Mouse (Mus musculus): ENCODE data around the gene Dtx1. TPM values are rescaled to one million over a fixed set of nuclear protein-coding genes. Genes with fewer than 3 reads are reported as not detected.

The Dtx1 gene
- polyA plus RNA-seq, 1 experiment from 2014 or later, result 27.5 TPM

DNA sequence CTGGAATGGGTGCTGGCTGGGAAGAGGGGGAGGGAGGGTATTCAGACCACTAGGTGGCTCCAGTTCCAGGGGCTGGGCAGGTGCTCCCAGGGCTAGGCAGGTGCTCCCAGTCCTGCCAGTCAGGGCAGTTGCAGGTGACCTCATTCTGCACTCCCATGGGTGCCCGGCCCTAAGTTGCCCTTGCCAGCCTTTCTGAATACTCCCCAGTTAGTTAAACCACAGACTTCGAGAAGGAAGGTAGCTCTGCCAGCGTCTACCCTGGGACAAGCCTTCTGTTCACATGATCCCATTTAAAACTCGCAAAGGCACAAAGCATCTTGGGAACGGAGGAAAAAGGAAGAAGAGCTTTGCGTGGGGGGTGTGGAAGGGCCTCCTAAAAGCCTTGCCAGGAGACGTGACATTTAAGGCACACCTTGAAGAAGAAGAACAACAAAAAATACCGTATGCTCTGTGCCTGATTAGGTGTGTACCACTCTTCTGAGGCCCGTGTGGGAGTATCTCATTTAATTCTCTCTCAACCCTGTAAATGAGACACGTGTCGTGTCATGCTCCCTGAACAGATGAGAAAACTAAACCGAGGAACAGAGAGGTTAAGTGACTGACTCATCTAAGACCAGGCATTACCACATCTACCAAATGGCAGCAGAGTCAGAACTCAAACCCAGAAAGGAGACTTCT lies 63.8 kb downstream of the Dtx1 start:
- H3K36me3 ChIP-seq (ENCODE audit: control insufficient read depth, insufficient read depth, low read length), result no peaks in the 10 kb centered on the region
- H3K9ac ChIP-seq (ENCODE audit: low read length), result no peak overlapping the region
- H3K9me3 ChIP-seq (replicated peaks; ENCODE audit: control insufficient read depth, low read length), result no peaks in the 10 kb centered on the region
- no peak overlapping the region for H3K4me2 ChIP-seq (ENCODE audit: low read length)
- WGBS, result 36% methylated on average over 12 of the region's 12 CpGs
- DNase-seq (ENCODE audit: low spot score) (no peak), ATAC-seq (no peak)
- peaks cover 13% of the 10 kb centered on the region; the same call in 1 of the 2 replicates for H3K4me1 ChIP-seq (ENCODE audit: control insufficient read depth, insufficient read depth, low read length)
- no peak overlapping the region for H3K4me3 ChIP-seq (ENCODE audit: low read depth, low read length)
- H3K27ac ChIP-seq (ENCODE audit: low read depth, low read length), result no peak overlapping the region
- peaks cover 19% of the 10 kb centered on the region for H3K27me3 ChIP-seq (replicated peaks; ENCODE audit: control insufficient read depth, insufficient read depth, low read length)

DNA sequence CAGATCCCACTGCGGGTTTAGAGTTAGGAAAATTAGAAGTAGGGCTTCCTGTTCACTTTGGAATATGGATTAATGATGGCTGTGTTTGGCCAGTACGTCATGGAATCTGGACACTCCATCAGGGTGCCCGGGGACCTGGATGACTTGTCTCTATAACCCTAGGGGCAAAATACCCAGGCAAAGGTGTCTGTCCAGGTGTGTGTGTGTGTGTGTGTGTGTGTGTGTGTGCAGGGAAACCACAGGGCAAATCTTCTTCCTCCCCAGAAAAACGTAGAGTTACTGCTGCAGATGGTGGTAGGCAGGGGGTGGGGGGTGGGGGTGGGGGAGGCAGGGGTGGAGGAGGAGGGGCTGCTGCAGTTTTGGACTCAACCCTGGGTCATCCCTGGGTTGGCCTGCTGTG lies 64.4 kb downstream of the Dtx1 start:
- Histone ChIP-seq H3K9ac (ENCODE audit: low read length) (no peak overlapping the region), H3K27me3 (replicated peaks; ENCODE audit: control insufficient read depth, insufficient read depth, low read length) (peaks cover 19% of the 10 kb centered on the region), H3K27ac (ENCODE audit: low read depth, low read length) (no peak overlapping the region), H3K4me2 (ENCODE audit: low read length) (no peak overlapping the region), H3K4me1 (ENCODE audit: control insufficient read depth, insufficient read depth, low read length) (peaks cover 13% of the 10 kb centered on the region; the same call in 1 of the 2 replicates), H3K9me3 (replicated peaks; ENCODE audit: control insufficient read depth, low read length) (no peaks in the 10 kb centered on the region), H3K4me3 (ENCODE audit: low read depth, low read length) (no peak overlapping the region), H3K36me3 (ENCODE audit: control insufficient read depth, insufficient read depth, low read length) (no peaks in the 10 kb centered on the region)
- WGBS, result 71% methylated on average over 4 of the region's 4 CpGs
- ATAC-seq (no peak), DNase-seq (ENCODE audit: low spot score) (no peak)

GRCm38 (mm10) chr5:120645851-120646250 lies 65.9 kb downstream of the Dtx1 start:
- Histone ChIP-seq H3K9ac (ENCODE audit: low read length) (no peak overlapping the region), H3K9me3 (replicated peaks; ENCODE audit: control insufficient read depth, low read length) (no peaks in the 10 kb centered on the region), H3K4me3 (ENCODE audit: low read depth, low read length) (no peak overlapping the region), H3K4me1 (ENCODE audit: control insufficient read depth, insufficient read depth, low read length) (peaks cover 13% of the 10 kb centered on the region; the same call in 1 of the 2 replicates), H3K27ac (ENCODE audit: low read depth, low read length) (no peak overlapping the region), H3K36me3 (ENCODE audit: control insufficient read depth, insufficient read depth, low read length) (no peaks in the 10 kb centered on the region), H3K4me2 (ENCODE audit: low read length) (no peak overlapping the region), H3K27me3 (replicated peaks; ENCODE audit: control insufficient read depth, insufficient read depth, low read length) (peaks cover 19% of the 10 kb centered on the region)
- 49% methylated on average over 6 of the region's 6 CpGs for WGBS
- ATAC-seq, result no peak
- no peak for DNase-seq (ENCODE audit: low spot score)

DNA sequence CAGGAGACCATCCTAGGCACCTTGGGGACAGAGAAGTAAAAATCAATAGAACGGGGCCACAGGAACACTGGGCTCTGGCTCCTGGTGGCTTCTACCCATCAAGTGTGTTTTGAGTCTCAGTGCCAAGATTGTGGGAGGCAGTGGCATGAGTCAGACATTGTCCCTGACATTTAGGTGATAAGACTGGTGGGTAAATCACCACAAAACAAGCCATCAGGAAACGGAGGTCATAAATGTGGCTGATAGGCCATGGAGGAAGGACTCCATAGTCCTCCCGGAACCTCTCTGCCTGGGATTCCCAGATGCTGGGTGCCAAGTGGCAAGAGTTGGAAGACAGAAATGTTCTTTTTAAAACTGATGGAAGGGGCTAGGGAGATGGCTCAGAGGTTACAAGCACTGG lies 67.5 kb downstream of the Dtx1 start:
- no peak overlapping the region for H3K27ac ChIP-seq (ENCODE audit: low read depth, low read length)
- 88% methylated on average over 3 of the region's 3 CpGs for WGBS
- no peaks in the 10 kb centered on the region for H3K9me3 ChIP-seq (replicated peaks; ENCODE audit: control insufficient read depth, low read length)
- H3K36me3 ChIP-seq (ENCODE audit: control insufficient read depth, insufficient read depth, low read length), result no peaks in the 10 kb centered on the region
- DNase-seq (ENCODE audit: low spot score) (no peak), ATAC-seq (no peak)
- H3K27me3 ChIP-seq (replicated peaks; ENCODE audit: control insufficient read depth, insufficient read depth, low read length), result peaks cover 9% of the 10 kb centered on the region
- peaks cover 12% of the 10 kb centered on the region; the same call in 1 of the 2 replicates for H3K4me1 ChIP-seq (ENCODE audit: control insufficient read depth, insufficient read depth, low read length)
- H3K9ac ChIP-seq (ENCODE audit: low read length), result no peak overlapping the region
- no peak overlapping the region for H3K4me2 ChIP-seq (ENCODE audit: low read length)
- no peak overlapping the region for H3K4me3 ChIP-seq (ENCODE audit: low read depth, low read length)

GRCm38 (mm10) chr5:120643365-120644085 lies 68.2 kb downstream of the Dtx1 start:
- no peak overlapping the region for H3K4me3 ChIP-seq (ENCODE audit: low read depth, low read length)
- DNase-seq (ENCODE audit: low spot score), result no peak
- no peak overlapping the region for H3K27ac ChIP-seq (ENCODE audit: low read depth, low read length)
- no peak overlapping the region for H3K9ac ChIP-seq (ENCODE audit: low read length)
- no peaks in the 10 kb centered on the region for H3K9me3 ChIP-seq (replicated peaks; ENCODE audit: control insufficient read depth, low read length)
- ATAC-seq, result no peak
- peaks cover 6% of the 10 kb centered on the region; the same call in 1 of the 2 replicates for H3K4me1 ChIP-seq (ENCODE audit: control insufficient read depth, insufficient read depth, low read length)
- 70% methylated on average over 14 of the region's 14 CpGs for WGBS
- H3K27me3 ChIP-seq (replicated peaks; ENCODE audit: control insufficient read depth, insufficient read depth, low read length), result 0 out of 2 replicates have a peak, but pooled peaks cover 4% of the 10 kb centered on the region
- no peaks in the 10 kb centered on the region for H3K36me3 ChIP-seq (ENCODE audit: control insufficient read depth, insufficient read depth, low read length)
- H3K4me2 ChIP-seq (ENCODE audit: low read length), result no peak overlapping the region

DNA sequence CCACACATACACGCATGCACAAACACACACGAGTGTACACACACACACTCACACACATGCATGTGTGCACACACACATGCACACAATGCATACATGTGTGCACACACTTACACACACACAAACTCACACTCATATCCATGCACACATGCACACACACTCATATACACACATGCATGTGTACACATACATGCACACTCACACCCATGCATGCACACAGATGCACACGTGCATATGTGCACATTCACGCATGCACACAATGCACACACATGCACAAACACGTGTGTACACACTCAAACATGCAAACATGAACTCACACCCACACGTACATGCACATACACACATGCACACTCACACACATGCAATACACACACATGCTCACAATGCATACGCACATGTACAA lies 71.6 kb downstream of the Dtx1 start:
- H3K27ac ChIP-seq (ENCODE audit: low read depth, low read length), result no peak overlapping the region
- no peaks in the 10 kb centered on the region for H3K27me3 ChIP-seq (replicated peaks; ENCODE audit: control insufficient read depth, insufficient read depth, low read length)
- no peaks in the 10 kb centered on the region for H3K36me3 ChIP-seq (ENCODE audit: control insufficient read depth, insufficient read depth, low read length)
- ATAC-seq, result no peak
- H3K4me3 ChIP-seq (ENCODE audit: low read depth, low read length), result no peak overlapping the region
- H3K4me1 ChIP-seq (ENCODE audit: control insufficient read depth, insufficient read depth, low read length), result peaks cover 3% of the 10 kb centered on the region; the same call in 1 of the 2 replicates
- no peak for DNase-seq (ENCODE audit: low spot score)
- no peaks in the 10 kb centered on the region for H3K9me3 ChIP-seq (replicated peaks; ENCODE audit: control insufficient read depth, low read length)
- no peak overlapping the region for H3K4me2 ChIP-seq (ENCODE audit: low read length)
- 91% methylated on average over 7 of the region's 7 CpGs for WGBS
- no peak overlapping the region for H3K9ac ChIP-seq (ENCODE audit: low read length)

DNA sequence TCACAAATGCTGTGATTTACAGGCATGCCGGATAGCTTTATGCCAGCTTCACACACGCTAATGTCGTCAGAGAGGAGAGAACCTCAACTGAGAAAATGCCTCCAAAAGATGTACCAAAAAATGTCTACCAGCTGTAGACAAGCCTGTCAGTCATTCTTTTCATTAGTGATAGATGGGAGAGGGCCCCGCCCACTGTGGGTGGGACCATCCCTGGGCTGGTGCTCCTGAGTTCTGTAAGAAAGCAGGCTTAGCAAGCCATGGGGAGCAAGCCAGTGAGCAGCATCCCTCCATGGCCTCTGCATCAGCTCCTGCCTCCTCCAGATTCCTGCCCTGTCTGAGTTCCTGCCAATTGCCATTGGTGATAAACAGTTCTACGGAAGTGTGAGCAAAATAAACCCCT lies 76.1 kb downstream of the Dtx1 start:
- Histone ChIP-seq H3K4me3 (ENCODE audit: low read depth, low read length) (no peak overlapping the region), H3K9me3 (replicated peaks; ENCODE audit: control insufficient read depth, low read length) (no peaks in the 10 kb centered on the region; the same call in 1 of the 2 replicates), H3K27ac (ENCODE audit: low read depth, low read length) (no peak overlapping the region), H3K36me3 (ENCODE audit: control insufficient read depth, insufficient read depth, low read length) (no peaks in the 10 kb centered on the region), H3K27me3 (replicated peaks; ENCODE audit: control insufficient read depth, insufficient read depth, low read length) (no peaks in the 10 kb centered on the region), H3K4me2 (ENCODE audit: low read length) (no peak overlapping the region), H3K9ac (ENCODE audit: low read length) (no peak overlapping the region), H3K4me1 (ENCODE audit: control insufficient read depth, insufficient read depth, low read length) (no peaks in the 10 kb centered on the region)
- ATAC-seq (no peak), DNase-seq (ENCODE audit: low spot score) (no peak)
- 88% methylated on average over 5 of the region's 5 CpGs for WGBS

DNA sequence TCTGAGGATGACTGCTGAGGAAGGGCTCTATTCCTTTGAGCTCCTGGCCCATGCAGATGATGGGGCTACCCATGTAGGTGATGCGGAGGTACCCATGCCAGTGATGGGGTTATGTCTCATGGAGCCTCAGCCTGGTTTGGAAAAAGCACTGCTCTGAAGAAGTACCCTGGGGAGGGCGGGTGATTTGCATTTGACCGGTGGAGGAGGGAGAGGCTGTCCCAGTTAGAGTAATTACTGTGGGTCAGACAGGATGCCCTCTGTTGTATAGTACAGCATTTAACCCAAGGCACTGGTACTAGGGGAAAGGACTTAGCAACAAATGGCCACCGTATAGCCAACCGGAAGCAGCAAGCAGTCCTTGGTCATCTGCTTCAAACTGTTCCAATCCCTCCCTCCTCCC lies 76.9 kb downstream of the Dtx1 start:
- ATAC-seq, result no peak
- WGBS, result 64% methylated on average over 5 of the region's 5 CpGs
- no peaks in the 10 kb centered on the region; the same call in 1 of the 2 replicates for H3K27me3 ChIP-seq (replicated peaks; ENCODE audit: control insufficient read depth, insufficient read depth, low read length)
- H3K36me3 ChIP-seq (ENCODE audit: control insufficient read depth, insufficient read depth, low read length), result no peaks in the 10 kb centered on the region
- H3K9me3 ChIP-seq (replicated peaks; ENCODE audit: control insufficient read depth, low read length), result no peaks in the 10 kb centered on the region; the same call in 1 of the 2 replicates
- no peak overlapping the region for H3K4me2 ChIP-seq (ENCODE audit: low read length)
- no peak overlapping the region for H3K9ac ChIP-seq (ENCODE audit: low read length)
- H3K27ac ChIP-seq (ENCODE audit: low read depth, low read length), result no peak overlapping the region
- H3K4me3 ChIP-seq (ENCODE audit: low read depth, low read length), result no peak overlapping the region
- no peaks in the 10 kb centered on the region for H3K4me1 ChIP-seq (ENCODE audit: control insufficient read depth, insufficient read depth, low read length)
- DNase-seq (ENCODE audit: low spot score), result no peak

GRCm38 (mm10) chr5:120634131-120634530 lies 77.6 kb downstream of the Dtx1 start, which contains the start of gene Cfap73:
Gene Cfap73 (minus strand): TSS chr5:120634235.
- H3K27me3 ChIP-seq (replicated peaks; ENCODE audit: control insufficient read depth, insufficient read depth, low read length), result no peaks in the 10 kb centered on the region; the same call in 1 of the 2 replicates
- no peak within 1 kb of the TSS for H3K27ac ChIP-seq (ENCODE audit: low read depth, low read length)
- no peaks in the 10 kb centered on the region; the same call in 1 of the 2 replicates for H3K9me3 ChIP-seq (replicated peaks; ENCODE audit: control insufficient read depth, low read length)
- DNase-seq (ENCODE audit: low spot score) (no peak), ATAC-seq (no peak)
- no peak within 1 kb of the TSS for H3K4me3 ChIP-seq (ENCODE audit: low read depth, low read length)
- no peak within 1 kb of the TSS for H3K9ac ChIP-seq (ENCODE audit: low read length)
- whole genome bisulfite sequencing, result 65% methylated on average over 9 of the region's 9 CpGs
- no peak within 1 kb of the TSS for H3K4me2 ChIP-seq (ENCODE audit: low read length)
- no peaks in the 10 kb centered on the region for H3K36me3 ChIP-seq (ENCODE audit: control insufficient read depth, insufficient read depth, low read length)
- H3K4me1 ChIP-seq (ENCODE audit: control insufficient read depth, insufficient read depth, low read length), result no peaks in the 10 kb centered on the region
